Mouse (Mus musculus): ENCODE measurements around the gene Celf1.
A peak's percentile ranks its signal among the peaks of the same experiment; 100 is the strongest.
"Not testable (repeated sequence)": the region's sequence is repeated elsewhere in the genome, so short reads cannot be mapped to it uniquely, and the experiment has no call there.

Celf1 gene

DNA sequence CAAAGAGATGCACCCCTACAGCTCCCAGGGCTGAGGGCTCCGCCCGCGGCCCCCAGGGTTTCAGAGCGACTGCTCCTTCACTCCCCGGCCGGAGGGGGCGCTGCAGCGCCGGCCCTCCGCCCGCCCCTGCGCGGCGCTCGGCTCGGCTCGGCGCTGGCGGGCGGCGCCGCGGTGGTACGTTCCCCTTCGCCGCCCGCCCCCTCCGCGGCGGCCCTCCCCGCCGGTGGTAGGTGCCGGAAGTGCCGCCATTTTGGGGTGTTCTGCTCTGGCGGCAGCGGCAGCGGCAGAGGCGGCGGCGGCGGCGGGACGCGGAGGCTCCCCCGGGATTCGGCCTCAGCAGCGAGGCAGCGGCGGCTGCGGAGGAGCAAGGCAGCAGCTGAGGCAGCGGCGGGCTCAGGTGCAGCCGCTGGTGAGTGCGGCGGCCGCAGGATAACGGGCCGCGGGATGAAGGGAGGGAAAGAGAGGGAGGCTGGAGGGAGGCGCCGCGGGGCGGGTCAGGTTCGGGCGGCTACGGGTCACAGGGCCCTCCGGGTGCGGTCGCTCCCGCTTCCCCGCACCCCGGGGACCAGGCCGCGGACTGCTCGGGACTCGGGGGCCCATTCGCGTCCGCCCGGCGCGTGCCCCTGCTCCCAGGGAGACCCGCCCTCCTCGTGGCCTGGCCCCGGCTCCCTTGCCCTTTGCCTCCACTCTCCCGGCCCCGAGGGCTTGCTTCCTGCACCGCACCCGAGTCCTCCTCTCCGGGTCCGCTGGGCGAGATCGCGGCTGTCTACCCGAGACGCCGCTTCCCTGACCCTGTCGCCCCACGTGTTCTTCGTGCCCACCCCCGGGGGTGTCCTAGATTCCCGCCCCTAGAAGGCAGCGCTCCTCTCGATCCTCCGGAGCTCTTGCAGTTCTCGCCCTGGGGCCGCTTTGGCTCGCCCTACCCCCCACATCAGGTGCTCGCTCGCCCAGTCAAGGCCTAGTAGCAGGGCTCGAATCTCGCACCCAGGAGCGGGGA lies at the start of gene Celf1:
TSS of gene Celf1 (plus strand) at position 150 of the 997 bp plus-strand sequence.
- DNase-seq: peak; percentile 86 to 89

DNA sequence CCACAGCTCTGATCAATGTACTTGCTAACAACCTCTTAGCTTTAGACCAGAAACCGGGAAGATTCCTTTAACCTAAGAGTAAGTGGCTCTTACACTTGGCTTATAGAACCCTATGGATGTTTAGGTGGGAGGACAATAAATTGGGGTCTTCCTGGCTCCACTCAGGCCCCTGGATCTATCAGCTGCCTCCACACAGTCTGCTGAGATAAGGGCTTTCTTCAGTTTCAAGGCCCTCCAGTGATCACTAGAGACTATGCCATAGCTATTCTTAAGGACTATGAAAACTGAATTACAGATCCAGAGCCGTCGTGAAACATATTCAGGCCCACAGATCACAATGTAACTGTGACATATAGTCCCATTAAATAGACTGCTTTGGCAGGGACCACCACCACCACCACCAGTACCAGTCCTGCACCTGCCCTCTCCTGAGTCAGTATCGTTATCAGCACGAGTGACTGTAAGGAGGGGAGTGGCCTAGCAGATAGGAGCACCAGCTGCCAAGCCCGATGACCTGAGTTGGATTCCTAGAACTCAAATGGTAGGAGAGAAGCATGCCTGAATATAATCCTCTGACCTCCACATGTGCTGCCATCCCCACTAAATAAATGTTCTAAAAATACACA lies 46.4 kb upstream of the Celf1 start:
- DNase-seq: no peak

DNA sequence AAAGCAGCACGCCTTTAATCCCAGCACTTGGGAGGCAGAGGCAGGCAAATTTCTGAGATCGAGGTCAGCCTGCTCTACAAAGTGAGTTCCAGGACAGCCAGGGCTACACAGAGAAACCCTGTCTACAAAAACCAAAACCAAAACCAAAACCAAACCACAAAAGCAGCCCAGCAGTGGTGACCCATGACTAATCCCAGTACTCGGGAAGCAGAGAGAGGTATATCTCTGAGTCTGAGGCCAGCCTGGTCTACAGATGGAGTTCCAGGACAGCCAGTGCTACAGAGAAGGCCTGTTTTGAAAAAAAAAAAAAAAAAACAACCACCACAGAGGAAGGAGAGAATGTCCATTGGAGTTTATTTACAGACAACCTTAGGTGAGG lies 45.9 kb upstream of the Celf1 start:
- not testable (repeated sequence) for DNase-seq

DNA sequence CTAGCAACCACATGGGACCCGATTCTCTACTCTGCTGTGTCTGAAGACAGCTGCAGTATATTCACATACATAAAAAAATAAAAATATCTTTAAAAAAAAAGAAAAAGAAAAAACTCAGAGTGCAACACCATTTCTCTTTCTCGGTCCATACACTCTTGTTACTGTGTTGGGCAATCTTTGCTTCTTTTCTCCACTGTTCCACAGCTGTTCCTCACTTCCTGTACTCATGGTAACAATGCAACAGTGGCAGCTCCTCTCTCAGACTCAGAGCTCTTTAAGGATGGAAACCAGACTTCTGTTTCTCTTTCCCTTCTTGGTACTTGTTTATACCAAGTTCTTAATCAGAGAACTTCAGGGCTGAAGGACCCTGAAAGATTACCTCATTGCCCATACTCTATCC lies 36.8 kb upstream of the Celf1 start:
- no peak for DNase-seq

DNA sequence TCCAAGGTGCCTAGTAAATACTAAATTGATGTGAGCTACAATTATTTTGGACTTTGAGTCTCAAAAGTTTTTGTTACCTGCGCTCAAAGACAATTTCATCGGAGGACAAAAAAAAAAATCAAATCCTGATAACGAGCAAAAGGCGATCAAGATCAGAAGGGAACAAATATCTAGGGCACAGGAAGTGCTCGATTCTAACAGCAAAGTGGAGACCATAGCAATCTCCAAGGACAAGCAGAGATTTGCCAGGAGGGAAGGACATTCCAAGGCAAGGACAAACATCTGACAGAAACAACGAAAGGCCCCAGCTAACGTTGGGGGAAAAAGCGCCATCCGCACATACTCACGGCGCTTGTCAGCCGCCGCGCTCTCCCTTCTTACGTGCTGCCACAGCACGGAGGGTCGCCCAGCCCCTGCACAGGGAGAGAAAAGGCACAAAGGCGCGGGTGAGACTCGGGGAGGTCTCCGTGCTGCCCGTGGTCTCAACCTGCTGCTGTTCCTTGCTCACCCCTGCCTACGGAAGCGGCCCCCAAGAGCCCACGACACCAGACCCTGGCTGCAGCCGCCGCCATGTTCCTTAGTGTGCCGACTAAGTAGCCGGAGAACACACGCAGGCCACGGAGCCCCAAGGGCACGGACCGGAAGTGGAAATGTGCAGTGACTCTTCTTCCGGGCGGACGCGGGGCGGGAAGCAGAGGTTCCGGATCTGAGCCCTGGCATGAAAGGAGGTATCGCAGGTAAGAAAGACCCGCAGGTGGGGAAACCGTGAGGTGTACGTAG lies 35.9 kb upstream of the Celf1 start, which contains the start of the genes Kbtbd4 and Ndufs3:
TSS of gene Kbtbd4 (plus strand) at position 665 of the 780 bp plus-strand sequence.
TSS of gene Ndufs3 (minus strand) at position 752 of the 780 bp plus-strand sequence.
- DNase-seq: peak; percentile 86

DNA sequence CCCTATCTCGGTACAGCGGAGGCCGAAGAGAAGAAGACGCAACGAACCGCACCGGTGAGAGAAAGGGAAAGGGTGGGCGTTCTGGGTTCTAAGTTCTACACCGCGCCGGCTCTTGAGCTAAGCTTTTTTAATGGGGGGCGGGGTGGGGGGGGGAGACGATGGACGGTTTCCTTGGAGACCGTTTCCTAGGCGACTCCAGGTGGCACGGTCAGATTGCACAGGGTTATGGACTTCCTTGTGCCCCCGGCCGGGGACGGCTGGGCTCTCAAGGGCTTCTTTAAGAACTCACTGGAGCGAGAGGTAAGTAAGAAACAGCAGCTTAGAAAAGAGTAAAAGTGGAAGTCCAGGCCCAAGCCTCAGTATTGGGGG lies 35.3 kb upstream of the Celf1 start:
- no peak for DNase-seq

DNA sequence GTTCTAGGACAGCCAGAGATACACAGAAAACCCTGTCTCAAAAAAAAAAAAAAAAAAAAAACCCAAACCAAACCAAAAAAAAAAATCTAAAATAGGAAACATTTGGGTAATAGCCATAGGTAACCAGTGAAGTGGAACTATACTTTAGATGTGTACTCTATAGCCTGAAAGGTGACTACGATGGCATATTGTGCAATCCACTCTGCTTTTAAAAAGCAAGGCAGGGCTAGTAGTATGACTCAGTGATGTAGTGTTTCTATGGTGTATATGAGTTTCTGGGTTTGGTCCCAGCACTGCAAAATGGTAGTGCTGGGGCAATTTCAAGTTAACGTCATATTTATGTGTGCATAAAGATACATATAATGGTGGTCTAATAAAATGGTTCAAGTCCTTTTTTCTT lies 33.5 kb upstream of the Celf1 start:
- DNase-seq: no peak

DNA sequence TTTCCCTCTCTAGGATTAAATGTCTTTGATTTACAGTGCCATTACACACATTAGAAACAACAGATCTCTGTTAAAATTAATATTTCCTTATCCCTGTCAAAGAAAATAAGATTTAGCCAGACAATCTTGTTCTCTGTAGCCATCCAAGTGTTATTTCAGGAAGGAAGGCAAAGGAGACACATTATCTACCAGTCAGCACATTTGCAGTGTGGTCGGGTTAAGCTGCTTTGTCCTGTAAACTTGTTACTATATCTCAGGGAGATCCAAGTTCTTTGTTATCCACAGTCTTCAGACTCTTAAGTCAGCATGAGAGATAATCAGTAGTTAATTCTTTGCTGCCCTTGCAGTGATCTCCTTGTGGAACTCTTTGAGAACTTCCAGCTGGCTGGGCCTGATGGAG lies 29.3 kb upstream of the Celf1 start:
- no peak for DNase-seq

DNA sequence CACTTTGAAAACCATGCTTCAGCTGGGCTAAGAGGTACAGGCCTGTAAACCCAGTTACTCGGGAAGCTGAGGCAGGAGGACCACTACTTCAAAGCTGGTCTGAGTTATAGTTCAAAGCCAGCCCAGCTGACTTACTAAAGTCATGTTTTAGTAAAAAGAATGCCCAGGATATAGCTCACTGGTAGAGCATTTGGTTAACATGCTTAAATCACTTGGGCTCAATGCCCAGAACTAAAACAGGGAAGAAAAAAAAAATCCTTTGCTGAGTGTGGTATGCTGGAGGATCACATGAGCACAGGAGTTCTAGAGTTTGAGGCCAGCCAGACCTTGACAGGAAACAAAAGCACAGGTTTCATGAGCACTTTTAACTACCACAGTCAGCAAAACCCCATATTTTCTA lies 28.5 kb upstream of the Celf1 start:
- no peak for DNase-seq

DNA sequence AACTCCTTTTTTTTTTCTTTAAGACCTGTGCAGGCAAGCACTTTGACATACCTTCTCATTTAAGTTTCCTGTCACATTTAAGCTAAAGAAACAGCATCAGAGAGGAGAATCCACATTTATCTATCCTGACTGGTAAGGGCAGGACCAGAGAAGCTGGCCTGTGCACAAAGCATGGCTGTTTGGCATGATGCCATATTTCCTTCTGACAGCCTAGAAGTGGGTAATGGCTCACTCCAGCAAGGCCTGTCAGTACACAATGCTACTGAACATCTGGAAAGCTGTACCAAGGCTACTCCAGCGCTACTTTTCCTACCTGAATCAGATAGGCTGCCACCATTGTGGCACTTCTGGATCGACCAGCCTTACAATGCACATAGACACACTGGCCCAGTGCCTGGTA lies 26.5 kb upstream of the Celf1 start:
- DNase-seq: no peak

DNA sequence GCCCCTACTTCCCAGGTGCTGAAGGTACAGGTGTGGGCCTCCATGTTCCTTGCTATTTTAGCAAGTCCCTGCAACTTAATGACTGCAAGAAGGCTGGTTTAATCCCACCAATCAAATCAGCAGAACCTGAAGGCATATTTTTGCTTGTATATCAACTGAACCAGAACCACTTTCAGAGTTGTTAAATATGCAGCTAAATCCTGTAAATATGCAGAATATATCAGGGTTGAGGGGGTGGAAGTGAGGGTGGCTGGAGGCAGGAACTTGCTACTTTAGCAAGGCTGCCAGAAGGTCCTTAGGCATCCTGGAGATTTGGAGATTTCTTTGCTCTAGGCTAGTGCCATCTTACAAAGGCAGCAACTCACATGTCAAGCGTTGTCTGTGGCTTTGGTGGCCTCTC lies 24.7 kb upstream of the Celf1 start:
- no peak for DNase-seq

DNA sequence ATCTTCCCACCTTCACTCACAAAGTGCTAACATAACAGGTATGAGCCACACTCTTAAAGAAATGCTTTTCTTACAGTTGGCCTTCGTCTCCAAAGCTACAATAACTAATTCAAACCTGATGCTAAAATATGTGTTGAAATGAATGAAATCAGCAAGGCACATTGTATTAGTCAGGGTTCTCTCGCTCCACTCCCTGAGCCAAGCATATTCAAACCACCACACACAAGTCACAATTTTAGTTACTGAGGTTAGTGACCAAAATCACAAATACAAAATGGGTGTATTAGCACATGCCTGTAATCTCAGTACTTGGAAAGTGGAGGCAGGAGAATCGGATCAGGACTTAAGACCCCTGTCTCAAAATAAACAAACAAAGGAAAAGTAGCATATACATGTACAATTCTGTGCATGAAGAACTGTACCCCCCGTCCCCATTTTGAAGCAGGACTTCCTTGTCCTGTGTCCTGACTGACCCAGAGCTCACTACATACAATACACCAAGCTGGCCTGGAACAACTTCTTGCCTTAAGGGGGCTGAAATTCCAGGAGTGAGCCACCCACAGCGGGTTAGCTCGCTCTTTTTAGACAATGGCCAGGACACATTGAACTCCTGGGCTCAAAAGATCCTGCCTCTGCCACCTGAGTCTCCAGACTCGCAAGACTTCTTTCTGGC lies 23.5 kb upstream of the Celf1 start:
- DNase-seq: no peak

DNA sequence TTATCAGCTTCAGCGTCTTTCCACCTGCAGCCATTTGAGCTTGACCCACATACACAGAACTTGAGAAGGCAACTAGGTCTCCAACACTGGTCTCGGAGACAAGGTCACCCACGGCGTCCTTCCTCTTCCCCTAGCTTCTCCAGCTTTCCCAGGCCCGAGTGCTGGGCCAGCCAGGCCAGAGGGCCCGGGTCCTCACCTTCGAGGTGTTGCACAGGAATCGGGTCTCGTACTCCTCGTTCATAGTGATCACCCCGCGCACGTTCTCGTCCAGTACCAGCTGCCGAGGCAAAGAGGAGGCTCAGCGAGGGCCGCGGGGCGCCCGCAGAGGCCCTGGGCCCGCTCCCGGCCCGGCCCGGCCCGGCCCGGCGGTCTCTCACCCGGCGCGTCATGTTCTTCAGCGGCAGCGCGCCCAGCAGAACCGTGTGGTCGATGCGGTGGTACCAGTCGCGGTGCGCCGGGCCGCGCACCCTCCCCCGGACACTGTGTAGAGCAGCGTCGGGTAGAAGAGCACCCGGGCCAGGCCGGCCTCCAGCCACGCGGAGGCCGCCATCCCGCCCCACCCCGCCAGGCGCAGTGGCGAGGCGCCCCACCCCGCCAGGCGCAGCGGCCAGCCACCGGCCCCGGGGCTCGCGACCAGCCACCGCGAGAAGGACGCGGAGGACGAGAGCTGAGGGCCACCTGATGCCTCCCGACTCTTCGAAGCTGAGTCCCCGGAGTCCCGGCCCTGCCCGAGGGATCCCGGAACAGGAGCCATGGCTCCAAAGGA lies 22.8 kb upstream of the Celf1 start:
- DNase-seq: peak; percentile 53 to 61

DNA sequence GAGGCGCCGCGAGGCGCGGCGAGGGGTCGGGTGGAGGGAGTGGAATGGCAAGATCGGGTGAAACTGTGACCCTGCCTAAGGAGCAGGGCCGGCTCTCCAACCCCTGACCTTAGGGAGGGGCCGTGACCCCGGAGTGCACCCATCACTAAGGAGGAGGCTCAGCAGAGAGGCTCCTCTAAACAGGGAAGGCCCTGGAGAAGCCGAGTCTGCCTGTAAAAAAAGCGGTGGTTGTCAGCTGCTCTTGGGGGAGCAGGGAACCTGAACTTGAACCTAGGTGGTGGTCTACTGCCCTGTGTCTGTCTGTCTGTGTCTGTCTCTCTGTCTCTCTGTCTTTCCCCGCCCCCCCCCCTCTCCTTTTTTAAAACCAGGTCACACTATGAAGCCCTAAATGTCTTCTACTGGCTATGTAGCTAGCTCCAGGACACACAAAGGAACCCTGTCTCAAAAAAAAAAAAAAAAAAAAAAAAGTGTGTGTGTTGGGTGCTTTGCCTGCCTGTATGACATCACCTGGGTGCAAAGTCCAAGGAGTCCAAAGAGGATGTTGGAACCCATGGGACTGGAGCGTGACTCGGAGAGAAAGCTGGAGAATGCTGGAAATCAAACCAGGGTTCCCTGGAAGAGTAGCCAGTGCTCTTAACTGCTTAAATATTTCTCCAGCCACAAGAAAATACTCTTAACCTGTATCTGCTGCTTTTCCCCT lies 22.0 kb upstream of the Celf1 start:
- DNase-seq: no peak

DNA sequence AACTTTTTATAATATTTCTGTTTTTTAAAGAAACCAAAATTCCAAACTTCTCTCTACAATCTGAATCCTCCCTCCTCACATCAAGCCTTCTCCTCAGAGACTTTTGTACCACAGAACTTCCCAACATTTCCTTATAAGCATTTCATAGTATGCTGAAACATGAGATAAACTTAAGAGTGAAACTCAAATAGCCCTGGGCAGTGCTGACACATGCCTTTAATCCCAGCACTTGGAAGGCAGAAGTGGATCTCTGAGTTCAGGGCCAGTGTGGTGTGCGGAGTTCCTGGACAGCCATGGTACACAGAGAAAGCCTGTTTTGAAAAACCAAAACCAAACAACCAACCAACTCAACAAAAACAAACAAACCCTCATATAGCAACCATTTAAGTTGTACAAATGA lies 19.0 kb upstream of the Celf1 start:
- DNase-seq: no peak

DNA sequence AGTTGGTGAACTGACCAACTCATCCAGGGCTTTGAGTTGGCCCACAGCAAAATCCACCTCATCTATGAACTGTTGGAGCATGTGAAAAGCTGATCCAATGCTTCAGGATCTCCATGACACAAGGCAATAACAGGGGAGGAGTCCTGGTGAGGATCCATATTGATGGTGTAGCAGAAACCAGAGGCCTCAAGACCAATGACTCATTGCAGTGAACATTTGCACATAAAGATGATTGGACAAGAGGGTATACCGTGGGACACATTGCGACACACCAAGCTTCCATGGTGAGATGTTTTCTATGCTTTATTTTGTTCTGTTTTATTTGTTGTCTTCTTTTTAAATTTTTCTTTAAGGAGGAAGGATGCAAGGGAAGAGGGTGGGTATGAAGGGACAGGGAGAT lies 17.5 kb upstream of the Celf1 start:
- DNase-seq: no peak

DNA sequence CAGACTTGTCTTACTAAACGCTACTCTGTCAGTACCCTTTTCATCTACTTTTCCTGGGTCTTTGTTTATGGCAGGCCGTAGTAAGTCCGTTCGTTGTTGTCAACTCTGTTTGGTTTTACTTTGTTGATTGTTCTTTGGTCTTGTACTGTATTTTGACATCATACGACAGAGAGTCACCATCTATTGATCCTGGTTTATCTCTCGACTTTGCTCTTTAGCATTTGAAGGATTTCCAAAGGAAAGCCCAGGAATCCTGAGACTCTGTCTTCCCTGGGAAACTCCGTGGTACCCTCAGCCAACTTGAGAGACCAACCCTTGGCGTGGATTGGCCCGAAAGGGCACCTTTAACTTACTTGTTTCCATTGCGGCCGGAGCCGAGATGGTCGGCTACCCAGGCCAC lies 11.6 kb upstream of the Celf1 start:
- DNase-seq: no peak

DNA sequence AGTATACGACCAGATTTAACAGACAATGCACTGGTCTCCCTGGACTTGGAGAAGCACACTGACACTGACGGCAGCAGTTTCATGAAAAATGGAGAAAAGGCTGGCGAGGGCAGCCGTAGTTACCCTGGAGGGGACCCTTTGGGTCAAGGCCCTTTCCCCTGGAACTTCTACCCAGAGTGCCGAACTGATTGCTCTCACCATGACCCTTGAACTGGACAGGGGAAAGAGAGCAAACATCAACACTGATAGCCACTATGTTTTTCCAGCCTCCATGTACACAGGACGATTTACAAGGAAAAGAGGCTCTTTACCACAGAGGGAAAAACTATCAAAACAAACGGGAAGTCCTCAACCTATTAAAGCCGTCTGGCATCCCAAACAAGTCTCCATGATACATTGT lies 8.4 kb upstream of the Celf1 start:
- no peak for DNase-seq

DNA sequence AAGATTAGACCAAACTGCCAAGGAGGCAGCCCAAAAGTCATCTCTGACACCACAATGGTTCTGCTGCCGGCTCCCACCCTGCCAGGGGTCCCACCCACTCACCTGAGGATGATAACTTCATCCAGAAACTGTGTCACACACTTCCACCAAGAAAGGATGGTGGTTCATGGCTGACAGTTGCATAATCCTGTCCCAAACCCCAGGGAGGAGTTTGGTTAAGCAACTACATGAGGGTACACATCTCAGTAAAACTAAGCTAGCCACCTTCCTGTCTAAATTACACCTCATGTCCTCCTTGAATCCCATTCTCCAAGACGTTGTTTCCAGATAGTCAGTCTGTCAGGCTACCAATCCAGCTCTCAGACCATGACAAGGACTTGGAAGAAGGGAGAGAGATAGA lies 7.9 kb upstream of the Celf1 start:
- DNase-seq: no peak

DNA sequence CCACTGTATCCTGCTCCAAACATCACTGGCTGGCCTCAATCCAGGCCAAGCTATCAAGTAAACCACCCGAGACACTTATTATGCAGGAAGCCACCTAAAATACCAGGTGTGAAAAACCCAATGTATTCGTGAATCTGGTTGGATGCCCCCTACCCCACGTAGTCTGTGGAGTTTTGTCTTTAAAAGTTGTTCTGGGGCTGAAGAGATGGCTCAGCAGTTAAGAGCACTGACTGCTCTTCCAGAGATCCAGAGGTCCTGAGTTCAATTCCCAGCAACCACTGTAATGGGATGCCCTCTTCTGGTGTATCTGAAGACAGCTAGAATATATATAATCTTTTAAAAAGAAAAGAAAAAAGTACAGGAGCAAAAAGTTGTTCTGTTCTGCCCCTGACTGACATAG lies 1.8 kb upstream of the Celf1 start:
- no peak for DNase-seq

DNA sequence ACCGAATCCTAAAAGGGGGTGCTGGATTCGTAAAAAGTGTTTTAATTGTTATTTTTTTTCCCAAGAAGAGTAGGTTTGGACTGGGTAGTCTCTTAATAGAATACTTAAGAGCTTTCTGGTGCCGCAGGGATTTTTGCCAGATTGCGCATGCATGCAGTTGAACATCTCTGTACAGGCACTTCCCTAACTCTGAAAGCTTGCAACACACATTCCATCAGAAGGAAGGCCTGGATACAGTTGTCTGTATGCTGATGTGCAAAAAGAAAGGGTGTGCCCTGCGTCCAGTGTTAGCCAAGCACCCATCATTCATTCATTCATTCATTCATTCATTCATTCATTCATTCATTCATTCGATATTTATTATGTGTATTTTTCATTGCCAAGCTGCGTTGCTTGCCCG lies 432 bp upstream of the Celf1 start:
- DNase-seq: no peak

Data from thymus, postnatal 36 days (tissue).